Mouse (Mus musculus) hindbrain, embryonic 15.5 days (tissue): ENCODE data around the gene Dscam. TPM values are rescaled to one million over a fixed set of nuclear protein-coding genes. Genes with fewer than 3 reads are reported as not detected.

Experiments
- ATAC-seq: fragments of 200-750 bp; cut with Nextera tagmentation; 2 replicates; pipeline ENCODE4 v1.8.0; 2017; ENCODE audit warnings: low read depth, moderate number of reproducible peaks, moderate TSS enrichment; ENCODE audit not compliant: low FRiP score
- H3K27ac ChIP-seq: fragments of 300-500 bp; sonication (generic); replicated peaks from 2 replicates; pipeline ENCODE4 v1.5.1; 2015; ENCODE audit warnings: mild to moderate bottlenecking, inconsistent platforms
- H3K27me3 ChIP-seq: fragments of 300-500 bp; sonication (generic); 2 replicates; pipeline ENCODE4 v1.6.1; 2015; ENCODE audit warnings: control low read depth, inconsistent platforms
- H3K36me3 ChIP-seq: fragments of 300-500 bp; sonication (generic); 2 replicates; pipeline ENCODE4 v1.6.1; 2015; ENCODE audit warnings: control low read depth, inconsistent platforms
- H3K4me1 ChIP-seq: fragments of 300-500 bp; sonication (generic); replicated peaks from 2 replicates; pipeline ENCODE4 v1.6.1; 2015; ENCODE audit warnings: control low read depth, inconsistent platforms
- H3K4me2 ChIP-seq: fragments of 300-500 bp; sonication (generic); 2 replicates; pipeline ENCODE4 v1.6.1; 2015; ENCODE audit warnings: moderate library complexity, mild to moderate bottlenecking, inconsistent platforms
- H3K4me3 ChIP-seq: fragments of 300-500 bp; sonication (generic); 2 replicates; pipeline ENCODE4 v1.5.1; 2015; ENCODE audit warnings: mild to moderate bottlenecking, inconsistent platforms
- H3K9ac ChIP-seq: fragments of 300-500 bp; sonication (generic); 2 replicates; pipeline ENCODE4 v1.6.1; 2015; ENCODE audit warnings: inconsistent platforms
- H3K9me3 ChIP-seq: fragments of 300-500 bp; sonication (generic); 2 replicates; pipeline ENCODE4 v1.6.1; 2016; ENCODE audit warnings: control low read depth, inconsistent platforms
- WGBS: fragments of 180-500 bp; shearing (Covaris S2); methylation state at CpG from one replicate; pipeline ENCODE4 v1.1.7; 2015; 5-methylcytosine and 5-hydroxymethylcytosine counted together
- polyA plus RNA-seq: library from polyadenylated mRNA; unstranded; fragments of >200 nt; fragmentation: Nextera tagmentation; extraction: Ambion mirVana; gene quantifications from 2 replicates; pipeline ENCODE4 v1.2.1, GENCODE M21; 2015

Dscam gene
- polyA plus RNA-seq, 1 experiment from 2014 or later, result 15.1 TPM

GRCm38 (mm10) chr16:96753164-96753780 is 417.3 kb downstream of the Dscam start:
- peak overlapping the region; percentile 63; the same call in 1 of the 2 replicates for H3K27ac ChIP-seq
- no peak for ATAC-seq
- WGBS, result 70% methylated on average over 2 of the region's 2 CpGs

GRCm38 (mm10) chr16:96742475-96743255 is 427.9 kb downstream of the Dscam start:
- H3K9ac ChIP-seq, result no peak overlapping the region
- H3K4me2 ChIP-seq, result no peak overlapping the region
- no peaks in the 10 kb centered on the region for H3K27me3 ChIP-seq
- 66% methylated on average over 5 of the region's 5 CpGs for WGBS
- H3K27ac ChIP-seq, result no peak overlapping the region
- no peaks in the 10 kb centered on the region for H3K36me3 ChIP-seq
- no peak for ATAC-seq
- no peaks in the 10 kb centered on the region for H3K9me3 ChIP-seq
- H3K4me1 ChIP-seq, result 0 out of 2 replicates have a peak, but pooled peaks cover 3% of the 10 kb centered on the region
- no peak overlapping the region for H3K4me3 ChIP-seq

More at GRCm38 (mm10) chr16:96753164-96753780, 417.3 kb downstream of the Dscam start:
- Histone ChIP-seq H3K36me3 (no peaks in the 10 kb centered on the region), H3K9ac (no peak overlapping the region), H3K4me3 (no peak overlapping the region), H3K27me3 (no peaks in the 10 kb centered on the region), H3K4me1 (peaks cover 41% of the 10 kb centered on the region), H3K4me2 (no peak overlapping the region), H3K9me3 (no peaks in the 10 kb centered on the region)

- no peaks in the 10 kb centered on the region for H3K36me3 ChIP-seq
- H3K4me3 ChIP-seq, result no peak overlapping the region
- H3K9me3 ChIP-seq, result no peaks in the 10 kb centered on the region
- no peak overlapping the region for H3K27ac ChIP-seq
- H3K4me1 ChIP-seq, result 0 out of 2 replicates have a peak, but pooled peaks cover 3% of the 10 kb centered on the region
- no peak for ATAC-seq
- no peak overlapping the region for H3K4me2 ChIP-seq
- WGBS, result 74% methylated on average over 1 of the region's 1 CpGs
- no peaks in the 10 kb centered on the region for H3K27me3 ChIP-seq
- no peak overlapping the region for H3K9ac ChIP-seq
Measured at GRCm38 (mm10) chr16:96741336-96741735, 429.2 kb downstream of the Dscam start.

GRCm38 (mm10) chr16:96740073-96741055 is 430.2 kb downstream of the Dscam start:
- no peaks in the 10 kb centered on the region for H3K36me3 ChIP-seq
- H3K27me3 ChIP-seq, result no peaks in the 10 kb centered on the region
- no peak overlapping the region for H3K27ac ChIP-seq
- no peak overlapping the region for H3K9ac ChIP-seq
- no peak overlapping the region for H3K4me3 ChIP-seq
- no peak for ATAC-seq
- WGBS, result 79% methylated on average over 7 of the region's 7 CpGs
- no peak overlapping the region for H3K4me2 ChIP-seq
- H3K9me3 ChIP-seq, result no peaks in the 10 kb centered on the region
- 0 out of 2 replicates have a peak, but pooled peaks cover 3% of the 10 kb centered on the region for H3K4me1 ChIP-seq

GRCm38 (mm10) chr16:96736501-96736900 is 434.1 kb downstream of the Dscam start:
- Histone ChIP-seq H3K27me3 (no peaks in the 10 kb centered on the region), H3K27ac (no peak overlapping the region), H3K4me3 (no peak overlapping the region), H3K9me3 (no peaks in the 10 kb centered on the region), H3K36me3 (no peaks in the 10 kb centered on the region), H3K9ac (no peak overlapping the region), H3K4me1 (no peaks in the 10 kb centered on the region), H3K4me2 (no peak overlapping the region)
- WGBS, result 82% methylated on average over 1 of the region's 1 CpGs
- ATAC-seq, result no peak

- Histone ChIP-seq H3K9me3 (no peaks in the 10 kb centered on the region), H3K4me2 (no peak overlapping the region), H3K4me1 (peaks cover 20% of the 10 kb centered on the region), H3K4me3 (no peak overlapping the region), H3K27ac (no peak overlapping the region), H3K9ac (no peak overlapping the region), H3K27me3 (no peaks in the 10 kb centered on the region), H3K36me3 (no peaks in the 10 kb centered on the region)
- ATAC-seq, result no peak
- WGBS, result 73% methylated on average over 3 of the region's 3 CpGs
Measured at GRCm38 (mm10) chr16:96730881-96731280, 439.7 kb downstream of the Dscam start.

GRCm38 (mm10) chr16:96727836-96728774 is 442.4 kb downstream of the Dscam start:
- Histone ChIP-seq H3K36me3 (no peaks in the 10 kb centered on the region), H3K4me1 (peaks cover 38% of the 10 kb centered on the region), H3K9ac (no peak overlapping the region), H3K4me2 (no peak overlapping the region), H3K9me3 (no peaks in the 10 kb centered on the region), H3K27me3 (no peaks in the 10 kb centered on the region), H3K27ac (peak overlapping the region; percentile 46), H3K4me3 (no peak overlapping the region)
- 51% methylated on average over 13 of the region's 13 CpGs for WGBS
- no peak for ATAC-seq

GRCm38 (mm10) chr16:96725071-96725724 is 445.4 kb downstream of the Dscam start:
- 64% methylated on average over 8 of the region's 8 CpGs for WGBS
- Histone ChIP-seq H3K4me3 (no peak overlapping the region), H3K27ac (peak overlapping the region; percentile 74), H3K4me2 (no peak overlapping the region), H3K4me1 (peaks cover 51% of the 10 kb centered on the region), H3K27me3 (no peaks in the 10 kb centered on the region), H3K9ac (no peak overlapping the region), H3K9me3 (no peaks in the 10 kb centered on the region), H3K36me3 (no peaks in the 10 kb centered on the region)
- peak; percentile 75; the same call in 1 of the 2 replicates for ATAC-seq

- Histone ChIP-seq H3K4me1 (peaks cover 51% of the 10 kb centered on the region), H3K9ac (no peak overlapping the region), H3K27me3 (no peaks in the 10 kb centered on the region), H3K36me3 (no peaks in the 10 kb centered on the region), H3K27ac (peak overlapping the region; percentile 74), H3K4me2 (no peak overlapping the region), H3K9me3 (no peaks in the 10 kb centered on the region), H3K4me3 (no peak overlapping the region)
- 50% methylated on average over 5 of the region's 5 CpGs for WGBS
- ATAC-seq, result no peak
Measured at GRCm38 (mm10) chr16:96724591-96724990, 446.0 kb downstream of the Dscam start.

GRCm38 (mm10) chr16:96724123-96724522 is 446.4 kb downstream of the Dscam start:
- H3K4me2 ChIP-seq, result no peak overlapping the region
- H3K27ac ChIP-seq, result peak overlapping the region; percentile 74
- no peaks in the 10 kb centered on the region for H3K36me3 ChIP-seq

More at GRCm38 (mm10) chr16:96724123-96724522, 446.4 kb downstream of the Dscam start:
- ATAC-seq, result no peak
- 50% methylated on average over 3 of the region's 3 CpGs for WGBS
- Histone ChIP-seq H3K9me3 (no peaks in the 10 kb centered on the region), H3K9ac (no peak overlapping the region), H3K4me3 (no peak overlapping the region), H3K27me3 (no peaks in the 10 kb centered on the region), H3K4me1 (peaks cover 51% of the 10 kb centered on the region)
